ENCODE assay signal across 16 mouse cellular contexts in genomic region chr14:62322581-62323344, GRCm38 (mm10). TPM values are rescaled to one million over a fixed set of nuclear protein-coding genes. Genes with fewer than 3 reads are reported as not detected.
A peak's percentile ranks its signal among the peaks of the same experiment; 100 is the strongest.
DNase-seq lines count a peak whose midpoint lies in the region; ATAC-seq and TF ChIP-seq lines count a peak whose summit lies in the region.
"Had no signal": no experiment of that assay in that cellular context is flagged by ENCODE, and none has a peak within 500 bp of the region (broad histone marks: within the 10 kb centered on the region; RNA-seq: fewer than 3 reads in every experiment).

No protein-coding gene starts in this region.

- ATAC-seq in limb, embryonic 12.5 days (ENCODE audit: insufficient number of reproducible peaks, insufficient read depth, low FRiP score, low TSS enrichment, low read depth): no peak
- no peak for ATAC-seq in kidney, postnatal 0 days (replicated peaks; ENCODE audit: low FRiP score, low read depth)
- ATAC-seq: intestine, embryonic 15.5 days had no signal

- no peak for TF ChIP-seq POLR2A in brain, embryonic 14.5 days (IDR thresholded peaks at IDR 0.05; ENCODE audit: borderline replicate concordance, extremely low read depth, insufficient read depth, insufficient read length, poor library complexity, severe bottlenecking)

- no peak for TF ChIP-seq CTCF in brain, embryonic 14.5 days (IDR thresholded peaks at IDR 0.05; ENCODE audit: borderline replicate concordance, extremely low read depth, insufficient read depth, insufficient read length)
- peak; percentile 31; the same call in 1 of the 2 replicates for TF ChIP-seq CTCF in kidney, postnatal 0 days (IDR thresholded peaks at IDR 0.05; ENCODE audit: low read depth)

- H3K36me3 ChIP-seq in limb, embryonic 12.5 days: no peaks in the 10 kb centered on the region
- no peaks in the 10 kb centered on the region for H3K36me3 ChIP-seq in limb, embryonic 10.5 days
- no peaks in the 10 kb centered on the region for H3K36me3 ChIP-seq in kidney, postnatal 0 days (ENCODE audit: insufficient read depth, low read length)
- H3K36me3 ChIP-seq: hindbrain, embryonic 12.5 days; intestine, embryonic 15.5 days had no signal

- no peaks in the 10 kb centered on the region; the same call in 1 of the 2 replicates for H3K27me3 ChIP-seq in limb, embryonic 12.5 days
- H3K27me3 ChIP-seq in limb, embryonic 10.5 days (ENCODE audit: low read depth, poor library complexity, severe bottlenecking): no peaks in the 10 kb centered on the region
- H3K27me3 ChIP-seq in kidney, postnatal 0 days (ENCODE audit: insufficient read depth, low read length): no peaks in the 10 kb centered on the region
- H3K27me3 ChIP-seq: hindbrain, embryonic 12.5 days; intestine, embryonic 15.5 days had no signal

- peak overlapping the region; percentile 62 for H3K27ac ChIP-seq in limb, embryonic 12.5 days
- H3K27ac ChIP-seq in limb, embryonic 10.5 days: no peak overlapping the region
- H3K27ac ChIP-seq in kidney, postnatal 0 days: no peak overlapping the region; the same call in 1 of the 2 replicates
- H3K27ac ChIP-seq: hindbrain, embryonic 12.5 days; intestine, embryonic 15.5 days had no signal

- 37% methylated on average over 6 of the region's 6 CpGs for WGBS in limb, embryonic 12.5 days
- WGBS in limb, embryonic 10.5 days: 59% methylated on average over 6 of the region's 6 CpGs
- WGBS in kidney, postnatal 0 days: 41% methylated on average over 6 of the region's 6 CpGs

- no peak overlapping the region for H3K4me3 ChIP-seq in limb, embryonic 12.5 days (replicated peaks)
- no peak overlapping the region for H3K4me3 ChIP-seq in limb, embryonic 10.5 days
- no peak overlapping the region for H3K4me3 ChIP-seq in kidney, postnatal 0 days (replicated peaks; ENCODE audit: low read depth, low read length)
- H3K4me3 ChIP-seq: hindbrain, embryonic 12.5 days; intestine, embryonic 15.5 days; megakaryocyte, embryonic 14.5 days had no signal

- DNase-seq in gastrocnemius, adult 18-20 months (ENCODE audit: low spot score): peak; percentile 9
- no peak for DNase-seq in gastrocnemius, postnatal 10 days
- DNase-seq in limb, embryonic 10.5 days (ENCODE audit: low spot score): no peak
- DNase-seq in brain, embryonic 14.5 days (ENCODE audit: low read depth): peak; percentile 71
- DNase-seq in kidney, postnatal 0 days (ENCODE audit: low spot score): no peak
- no peak for DNase-seq in adrenal gland, postnatal 36 days
- DNase-seq in frontal cortex, postnatal 10 days (ENCODE audit: low spot score in 2 of 2): no peak
- DNase-seq: adrenal gland, postnatal 14 days; B cell, adult 2 months; cerebellum, postnatal 14 days had no signal

- peaks cover 17% of the 10 kb centered on the region for H3K4me1 ChIP-seq in limb, embryonic 12.5 days (replicated peaks)
- H3K4me1 ChIP-seq in limb, embryonic 10.5 days: peaks cover 4% of the 10 kb centered on the region; the same call in 1 of the 2 replicates
- 0 out of 2 replicates have a peak, but pooled peaks cover 3% of the 10 kb centered on the region for H3K4me1 ChIP-seq in kidney, postnatal 0 days (replicated peaks; ENCODE audit: insufficient read depth, low read length)
- H3K4me1 ChIP-seq: hindbrain, embryonic 12.5 days; intestine, embryonic 15.5 days; megakaryocyte, embryonic 14.5 days had no signal

- no peak overlapping the region for H3K9ac ChIP-seq in limb, embryonic 12.5 days (replicated peaks)
- H3K9ac ChIP-seq in kidney, postnatal 0 days (ENCODE audit: low read depth, low read length): no peak overlapping the region
- H3K9ac ChIP-seq: hindbrain, embryonic 12.5 days; intestine, embryonic 15.5 days had no signal

- H3K9me3 ChIP-seq in limb, embryonic 12.5 days: no peaks in the 10 kb centered on the region
- no peaks in the 10 kb centered on the region for H3K9me3 ChIP-seq in limb, embryonic 10.5 days (replicated peaks)
- no peaks in the 10 kb centered on the region for H3K9me3 ChIP-seq in kidney, postnatal 0 days (replicated peaks; ENCODE audit: low read length)
- H3K9me3 ChIP-seq: hindbrain, embryonic 12.5 days; intestine, embryonic 15.5 days had no signal

- no peak overlapping the region for H3K4me2 ChIP-seq in limb, embryonic 12.5 days
- no peak overlapping the region for H3K4me2 ChIP-seq in kidney, postnatal 0 days (ENCODE audit: low read length)
- H3K4me2 ChIP-seq: hindbrain, embryonic 12.5 days; intestine, embryonic 15.5 days had no signal

RNA-seq across cellular contexts. Expression of gene Dleu7, which starts 29.9 kb away (rescaled TPM):
- total RNA-seq in gastrocnemius, adult 18-20 months (2021): under 1 TPM in 1 of 2 experiments, not detected in 1; 0.17 TPM
- under 1 TPM; 0.31 to 0.45 TPM for total RNA-seq in gastrocnemius, postnatal 10 days (2021)
- 0.56 and 0.72 TPM in 2 replicates for polyA plus RNA-seq in limb, embryonic 12.5 days (2016; fragmentation: Nextera tagmentation; extraction: Ambion mirVana)
- polyA plus RNA-seq in limb, embryonic 10.5 days (2016; fragmentation: Nextera tagmentation; extraction: Ambion mirVana): 0.23 and 0.53 TPM in 2 replicates
- 11.9 and 17.2 TPM in 2 replicates for polyA plus RNA-seq in brain, embryonic 14.5 days (2012; rRNA removed)
- polyA plus RNA-seq in kidney, postnatal 0 days (2015; fragmentation: Nextera tagmentation; extraction: Ambion mirVana): 6.9 and 8.7 TPM in 2 replicates
- total RNA-seq in adrenal gland, postnatal 36 days (2021): not detected
- total RNA-seq: adrenal gland, postnatal 14 days; monocyte, adult 5-6 weeks; neutrophil, adult 5-6 weeks had no signal

RNA-seq across cellular contexts. Expression of gene Rnaseh2b, which starts 30.4 kb away (rescaled TPM):
- 1 to 10 TPM; 4.1 to 4.4 TPM for total RNA-seq in gastrocnemius, adult 18-20 months (2021)
- total RNA-seq in gastrocnemius, postnatal 10 days (2021): 10 to 100 TPM in 1 of 2 experiments, 1 to 10 TPM in 1; 8.8 to 11.7 TPM
- polyA plus RNA-seq in limb, embryonic 12.5 days (2016; fragmentation: Nextera tagmentation; extraction: Ambion mirVana): 64.5 TPM in 2 replicates
- polyA plus RNA-seq in limb, embryonic 10.5 days (2016; fragmentation: Nextera tagmentation; extraction: Ambion mirVana): 53.0 and 56.4 TPM in 2 replicates
- 18.4 and 23.4 TPM in 2 replicates for polyA plus RNA-seq in brain, embryonic 14.5 days (2012; rRNA removed)
- polyA plus RNA-seq in kidney, postnatal 0 days (2015; fragmentation: Nextera tagmentation; extraction: Ambion mirVana): 61.0 and 64.9 TPM in 2 replicates
- 10 to 100 TPM; 13.3 to 17.5 TPM for total RNA-seq in adrenal gland, postnatal 36 days (2021)

Comparison
In these comparisons a context has a peak if more than half of its experiments do, and no peak if none do; other contexts are left out.
1. DNase-seq: peak in gastrocnemius, adult 18-20 months (single experiment) and brain, embryonic 14.5 days (single experiment); none in gastrocnemius, postnatal 10 days (single experiment), limb, embryonic 10.5 days (single experiment), kidney, postnatal 0 days (single experiment), adrenal gland, postnatal 36 days (0 of 2) and frontal cortex, postnatal 10 days (0 of 2).